Mouse (Mus musculus) CD4-positive, CD25-positive, alpha-beta regulatory T cell, adult 2 months (primary cell): ENCODE results near the gene Apobec1.
"Not testable (repeated sequence)": the region's sequence is repeated elsewhere in the genome, so short reads cannot be mapped to it uniquely, and the experiment has no call there.

Experiments
- DNase-seq: peaks from one replicate; pipeline ENCODE4 v3.0.0-alpha.2; 2012; ENCODE audit warnings: low read depth, low spot score

Apobec1 gene

DNA sequence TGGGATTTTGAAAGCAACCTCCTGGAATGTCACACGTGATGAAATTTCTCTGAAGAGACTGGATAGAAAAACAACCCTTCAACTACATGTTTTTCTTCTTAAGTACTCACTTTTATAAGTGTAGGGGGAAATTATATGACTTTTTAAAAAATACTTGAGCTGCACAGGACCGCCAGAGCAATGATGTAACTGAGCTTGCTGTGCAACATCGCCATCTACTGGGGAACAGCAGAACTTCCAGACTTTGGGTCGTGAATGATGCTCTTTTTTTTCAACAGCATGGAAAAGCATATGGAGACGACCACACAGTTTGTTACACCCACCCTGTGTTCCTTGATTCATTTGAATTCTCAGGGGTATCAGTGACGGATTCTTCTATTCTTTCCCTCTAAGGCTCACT, 39.8 kb downstream of the Apobec1 start:
- DNase-seq, result peak; percentile 80

DNA sequence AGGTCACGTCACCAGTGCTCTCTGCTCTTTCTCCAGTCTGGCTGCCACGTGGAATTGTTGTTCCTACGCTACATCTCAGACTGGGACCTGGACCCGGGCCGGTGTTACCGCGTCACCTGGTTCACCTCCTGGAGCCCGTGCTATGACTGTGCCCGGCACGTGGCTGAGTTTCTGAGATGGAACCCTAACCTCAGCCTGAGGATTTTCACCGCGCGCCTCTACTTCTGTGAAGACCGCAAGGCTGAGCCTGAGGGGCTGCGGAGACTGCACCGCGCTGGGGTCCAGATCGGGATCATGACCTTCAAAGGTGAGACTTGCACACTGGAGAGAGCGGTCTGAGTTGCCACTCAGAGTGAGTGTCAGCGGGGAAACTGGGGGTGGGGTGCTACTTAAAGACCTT, 41.2 kb downstream of the Apobec1 start:
- DNase-seq, result no peak

DNA sequence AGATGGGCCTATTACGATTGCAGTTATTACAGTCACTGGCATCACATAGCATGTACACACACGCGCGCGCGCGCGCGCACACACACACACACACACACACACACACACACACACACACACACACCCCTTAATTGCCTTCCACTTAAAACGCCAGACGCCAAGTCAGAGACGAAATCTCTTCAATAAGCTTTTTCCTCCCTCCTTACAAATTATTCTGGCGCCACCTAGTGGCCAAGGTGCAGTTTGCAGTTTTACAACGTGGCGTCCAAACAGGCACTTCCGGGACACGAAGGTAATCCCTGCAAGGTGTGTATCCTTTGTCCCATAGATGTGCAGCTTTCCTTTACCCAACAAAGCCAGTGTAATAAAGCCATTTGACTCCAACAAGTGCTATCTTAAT, 41.8 kb downstream of the Apobec1 start:
- peak; percentile 89 for DNase-seq

DNA sequence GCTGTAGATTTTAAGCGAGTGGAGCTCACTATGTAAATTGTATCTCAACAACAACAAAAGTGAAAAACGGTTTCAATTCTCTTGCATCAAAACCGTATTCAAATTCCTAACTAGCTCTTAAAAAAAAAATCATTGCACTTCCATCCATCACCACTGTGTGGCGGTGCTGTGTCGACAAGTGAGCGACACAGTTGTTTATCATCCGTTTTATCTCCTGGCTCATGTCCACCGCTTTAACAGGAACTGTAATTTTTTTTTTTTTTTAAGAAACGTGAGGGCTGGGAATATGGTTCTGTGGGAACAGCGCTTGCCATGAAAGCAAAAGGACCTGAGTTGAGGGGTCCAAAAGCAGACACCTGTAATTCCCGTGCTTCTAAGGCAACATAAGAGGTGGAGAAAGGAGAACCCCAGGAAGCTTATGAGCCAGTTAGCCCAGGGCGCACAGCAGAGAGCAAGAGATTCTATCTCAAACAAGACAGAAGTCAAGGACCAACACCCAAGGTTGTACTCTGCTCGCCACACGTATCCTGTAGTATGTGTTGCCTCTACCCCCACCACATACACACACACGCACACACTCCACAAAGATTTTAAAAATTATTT, 45.2 kb downstream of the Apobec1 start:
- DNase-seq, result peak; percentile 85

DNA sequence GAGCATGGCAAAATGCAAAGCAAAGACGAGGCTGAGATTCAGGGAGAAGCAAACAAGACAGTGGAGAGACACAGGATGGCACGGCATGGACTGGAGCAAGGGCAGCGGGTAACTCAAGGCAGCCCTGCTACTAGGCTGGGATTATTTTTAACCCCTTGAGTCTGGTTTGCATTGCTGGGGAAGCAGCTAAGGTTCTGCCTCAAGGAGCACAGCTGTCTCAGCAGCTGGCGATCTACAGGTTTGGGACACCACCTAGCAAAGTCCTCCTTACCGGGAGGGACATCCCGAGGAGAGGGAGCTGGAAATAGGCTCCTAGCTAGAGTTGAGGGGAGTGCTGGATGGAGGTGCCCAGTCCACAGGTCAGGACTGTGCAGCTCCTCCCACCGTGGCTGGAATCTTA, 47.0 kb downstream of the Apobec1 start:
- DNase-seq, result no peak

DNA sequence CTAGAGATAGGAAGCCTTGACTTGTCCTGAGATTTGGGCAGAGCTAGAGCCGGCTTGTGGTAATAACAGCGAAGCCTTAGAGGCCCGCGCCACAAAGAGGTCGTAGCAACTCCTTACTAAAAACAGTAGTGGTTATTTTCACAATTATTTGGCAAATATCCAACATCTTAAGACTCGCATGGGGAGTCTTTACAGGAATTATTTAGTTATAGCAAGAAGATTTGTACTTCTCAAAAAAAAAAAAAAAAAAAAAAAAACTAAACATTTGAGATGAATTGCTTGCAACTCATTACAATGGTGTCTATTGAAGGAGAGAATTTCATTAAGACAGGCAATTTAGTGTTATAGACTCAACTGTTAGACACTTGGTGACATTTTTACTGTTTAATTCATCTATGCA, 48.1 kb downstream of the Apobec1 start:
- no peak for DNase-seq

DNA sequence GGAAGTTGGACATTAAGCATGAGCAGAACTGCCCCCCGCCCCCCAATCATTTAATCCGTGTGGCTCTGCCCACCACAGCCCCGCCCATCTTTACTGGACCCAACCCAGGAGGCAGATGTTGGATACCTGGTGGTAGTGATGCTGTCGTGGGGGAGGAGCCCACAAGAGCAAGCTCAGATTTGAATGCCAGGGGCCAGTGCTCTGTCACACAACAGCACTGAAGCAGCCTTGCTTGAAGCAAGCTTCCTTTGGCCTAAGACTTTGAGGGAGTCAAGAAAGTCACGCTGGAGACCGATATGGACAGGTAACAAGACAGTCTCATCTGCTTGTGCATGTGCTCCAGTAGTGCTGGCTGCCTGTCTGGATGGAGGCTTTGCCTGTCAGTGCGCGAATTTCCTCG, 48.6 kb downstream of the Apobec1 start, which contains the start of gene Aicda:
TSS of gene Aicda (plus strand) at position 196 of the 400 bp plus-strand sequence.
- DNase-seq, result no peak

DNA sequence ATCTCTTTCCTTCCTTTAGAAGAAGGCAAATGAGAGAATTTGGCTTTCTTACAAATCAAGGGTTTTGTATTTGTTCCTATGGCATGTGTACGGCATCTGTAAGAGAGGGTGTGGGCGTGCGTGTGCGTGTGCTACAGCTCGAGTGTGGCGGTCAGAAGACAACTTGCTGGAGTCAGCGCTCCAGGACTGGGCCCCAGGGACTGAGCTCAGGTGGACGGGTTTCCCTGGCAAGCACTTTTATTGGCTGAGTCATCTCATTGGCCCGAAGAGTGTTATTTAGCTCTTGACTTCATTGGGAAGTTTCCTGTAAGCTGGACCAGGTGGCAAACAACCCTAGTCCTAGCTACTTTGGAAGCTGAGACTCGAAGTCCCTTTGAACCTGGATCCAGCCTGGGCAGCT, 56.3 kb downstream of the Apobec1 start:
- DNase-seq, result no peak

DNA sequence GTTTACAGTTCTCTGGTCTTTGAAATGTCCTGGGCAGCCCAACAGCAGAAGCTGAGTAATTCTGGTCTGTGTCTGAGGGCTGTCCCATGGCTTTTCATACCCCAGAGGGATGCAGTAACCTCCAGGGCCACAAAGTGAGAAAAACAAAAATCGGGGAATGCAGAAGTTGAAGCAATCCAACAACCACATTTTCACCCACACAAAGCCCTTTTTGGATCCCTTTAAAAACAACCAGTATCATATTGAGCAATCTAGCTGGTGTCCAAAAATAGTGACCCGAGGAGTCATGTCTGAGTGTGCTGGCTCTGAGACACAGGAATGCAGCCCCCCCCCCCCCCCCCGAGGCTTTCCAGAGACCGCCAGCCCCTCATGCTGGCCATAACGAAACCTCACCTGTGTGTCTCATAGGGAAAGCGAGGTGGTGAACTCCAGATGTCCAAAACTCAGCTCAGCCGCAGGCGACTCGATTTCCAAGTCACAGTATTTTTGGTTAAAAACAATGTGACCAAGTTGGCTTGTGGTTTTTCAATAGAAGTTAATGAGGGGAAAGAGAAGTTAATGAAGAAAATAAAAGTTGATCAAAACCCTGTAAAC, 56.9 kb downstream of the Apobec1 start:
- no peak for DNase-seq

DNA sequence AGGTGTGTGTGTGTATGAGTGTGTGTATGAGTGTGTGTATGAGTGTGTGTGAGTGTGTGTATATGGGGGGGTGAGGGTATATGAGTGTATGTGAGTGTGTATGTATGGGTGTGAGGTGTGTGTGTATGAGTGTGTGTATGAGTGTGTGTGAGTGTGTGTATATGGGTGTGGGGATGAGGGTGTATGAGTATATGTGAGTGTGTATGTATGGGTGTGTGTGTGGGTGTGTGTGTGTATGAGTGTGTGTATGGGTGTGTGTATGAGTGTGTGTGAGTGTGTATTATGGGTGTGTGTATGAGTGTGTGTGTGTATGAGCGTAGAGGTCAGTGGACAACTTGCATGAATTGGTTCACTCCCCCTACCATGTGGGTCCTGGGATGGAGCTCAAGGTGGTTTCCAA, 57.6 kb downstream of the Apobec1 start:
- DNase-seq, result no peak

DNA sequence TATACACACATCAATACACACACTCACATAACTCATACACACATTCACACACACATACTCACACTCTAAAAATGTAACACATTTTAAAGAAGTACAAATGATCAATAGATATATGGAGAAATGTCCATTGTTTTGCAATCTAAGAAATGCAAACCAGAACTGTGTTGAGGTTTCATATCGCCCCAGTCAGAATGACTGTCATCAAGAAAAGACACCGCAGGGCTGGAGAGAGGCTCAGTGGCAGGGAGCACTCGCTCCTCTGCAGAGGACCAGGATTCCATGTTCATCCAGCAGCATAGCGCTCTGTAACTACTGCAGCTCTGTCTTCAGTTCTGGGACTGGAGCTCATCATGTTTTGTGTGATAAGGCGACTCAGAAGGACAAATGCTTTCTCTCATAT, 58.7 kb downstream of the Apobec1 start:
- DNase-seq, result no peak

DNA sequence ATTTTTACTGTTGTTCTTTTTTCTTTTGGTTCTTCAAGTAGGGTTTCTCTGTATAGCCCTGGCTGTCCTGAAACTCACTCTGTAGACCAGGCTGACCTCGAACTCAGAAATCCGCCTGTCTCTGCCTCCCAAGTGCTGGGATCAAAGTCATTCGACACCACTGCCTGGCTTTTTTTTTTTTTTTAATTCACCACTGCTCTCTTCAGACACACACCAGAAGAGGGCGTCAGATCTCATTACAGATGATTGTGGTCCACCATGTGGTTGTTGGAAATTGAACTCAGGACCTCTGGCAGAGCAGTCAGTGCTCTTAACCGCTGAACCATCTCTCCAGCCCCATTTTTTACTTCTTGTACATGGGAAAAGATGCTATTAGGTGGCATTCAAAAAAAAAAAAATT, 59.8 kb downstream of the Apobec1 start:
- not testable (repeated sequence) for DNase-seq

DNA sequence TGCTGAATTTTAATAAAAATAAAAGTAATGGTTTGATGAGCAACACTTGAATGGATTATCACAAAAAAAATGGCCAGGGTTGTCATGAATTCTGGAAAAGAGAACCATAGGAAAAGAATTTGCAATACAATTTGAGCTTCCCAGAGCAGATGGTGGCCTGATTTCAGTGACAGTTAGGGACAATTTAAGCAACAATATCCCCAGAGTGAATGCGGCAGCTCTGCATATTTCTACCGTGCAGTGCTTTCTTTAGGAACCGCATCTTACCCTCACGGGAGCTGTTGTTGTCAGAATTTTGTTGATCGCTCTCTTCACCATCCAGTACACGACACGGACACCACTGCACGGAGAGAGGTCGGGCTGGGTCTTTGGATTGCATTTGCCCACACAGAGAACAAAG, 62.7 kb downstream of the Apobec1 start:
- no peak for DNase-seq

DNA sequence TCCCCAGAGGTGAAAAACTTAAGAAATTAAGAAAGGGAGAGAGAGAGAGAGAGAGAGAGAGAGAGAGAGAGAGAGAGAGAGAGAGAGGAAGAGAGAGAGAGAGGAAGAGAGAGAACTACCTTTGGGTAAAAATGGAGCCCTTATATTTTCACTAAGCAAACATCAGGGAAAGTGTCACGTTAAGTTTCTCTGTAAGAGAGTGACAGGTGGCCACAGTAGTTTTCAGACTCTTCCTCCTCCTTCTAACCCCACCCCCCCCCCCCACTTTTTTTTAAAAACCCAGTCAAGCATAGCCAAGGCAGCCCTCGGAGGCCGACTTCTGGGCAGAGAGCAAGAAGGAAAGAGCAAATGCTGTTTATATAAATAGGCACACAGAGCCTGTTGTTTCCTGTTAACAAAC, 68.2 kb downstream of the Apobec1 start:
- no peak for DNase-seq

DNA sequence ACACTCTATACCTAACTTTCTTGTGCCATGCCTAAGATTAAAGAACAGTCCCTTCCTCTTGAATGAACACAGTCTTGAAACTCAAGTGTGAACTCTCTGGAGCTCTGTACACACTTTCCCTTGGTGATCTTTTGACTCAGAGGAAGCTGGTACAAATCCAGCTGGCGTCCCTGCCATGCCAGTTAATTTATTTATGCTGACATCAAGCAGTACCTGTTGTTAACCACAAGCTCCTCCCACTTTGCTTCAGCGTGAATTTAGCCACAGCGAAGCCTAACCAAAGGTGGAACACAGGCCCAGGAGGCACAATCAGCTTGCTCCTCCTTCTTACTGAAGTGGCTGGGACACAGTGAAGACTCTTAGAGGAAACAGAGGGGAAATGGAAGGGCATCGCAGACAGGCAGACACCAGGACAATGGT, 69.4 kb downstream of the Apobec1 start:
- DNase-seq, result peak; percentile 78

DNA sequence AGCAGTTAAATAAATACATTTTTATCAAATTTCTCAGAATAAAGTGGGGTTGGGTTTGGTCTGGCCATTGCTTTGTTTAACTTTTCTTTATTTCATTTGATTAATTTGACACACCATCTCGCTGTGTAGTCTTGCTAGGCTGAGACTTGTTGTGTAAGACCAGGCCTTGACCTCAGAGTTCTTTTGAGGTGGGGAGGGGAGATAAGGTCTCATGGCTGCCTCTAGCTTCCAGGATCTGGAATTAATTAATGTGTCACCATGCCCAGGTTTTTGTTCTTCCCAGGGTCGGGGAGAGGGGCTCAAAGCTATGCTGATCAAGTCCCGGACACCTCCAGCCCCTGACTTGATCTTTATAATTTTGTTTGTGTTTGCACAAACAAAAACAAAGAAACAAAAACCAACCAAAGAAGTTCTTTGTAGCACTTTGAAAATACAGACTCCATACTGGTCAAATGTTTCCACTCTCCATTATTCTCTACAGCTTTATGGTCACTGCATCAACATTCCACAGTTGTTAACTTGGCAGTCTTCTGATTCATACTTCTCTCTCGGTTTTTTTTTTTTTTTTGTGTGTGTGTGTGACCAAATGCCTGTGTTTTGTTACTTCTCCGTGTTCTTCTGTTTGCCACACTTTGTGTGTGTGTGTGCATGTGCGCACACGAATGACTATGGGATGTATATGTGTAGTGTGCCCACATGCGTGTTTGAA, 70.6 kb downstream of the Apobec1 start:
- DNase-seq, result no peak

DNA sequence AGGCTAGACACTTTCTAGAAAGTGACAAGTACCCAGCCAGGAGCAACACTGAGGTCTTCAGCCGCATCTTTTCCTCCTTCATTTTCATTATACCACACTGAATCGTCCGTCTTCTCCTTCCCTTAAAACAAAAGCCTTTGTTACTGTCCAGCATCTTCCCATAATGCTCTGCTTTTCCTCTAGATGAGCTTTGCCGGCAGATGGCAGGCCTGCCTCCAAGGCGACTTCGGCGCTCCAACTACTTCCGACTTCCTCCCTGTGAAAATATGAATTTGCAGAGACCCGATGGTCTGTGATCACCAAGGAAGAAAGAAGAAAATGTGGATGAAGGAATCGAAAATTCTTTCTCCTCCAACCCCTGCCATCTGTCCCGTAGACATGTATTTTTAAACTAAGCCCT, 74.1 kb downstream of the Apobec1 start:
- no peak for DNase-seq
